Mouse (Mus musculus) c-Kit-positive CD71-negative TER-119-negative erythroid progenitor cells, embryonic 14.5 days (primary cell): ENCODE measurements around the gene Fam196b.

Source experiments
- DNase-seq: peaks from one replicate; pipeline ENCODE4 v3.0.0-alpha.2; 2013; ENCODE audit warnings: low read depth

Fam196b gene

DNA sequence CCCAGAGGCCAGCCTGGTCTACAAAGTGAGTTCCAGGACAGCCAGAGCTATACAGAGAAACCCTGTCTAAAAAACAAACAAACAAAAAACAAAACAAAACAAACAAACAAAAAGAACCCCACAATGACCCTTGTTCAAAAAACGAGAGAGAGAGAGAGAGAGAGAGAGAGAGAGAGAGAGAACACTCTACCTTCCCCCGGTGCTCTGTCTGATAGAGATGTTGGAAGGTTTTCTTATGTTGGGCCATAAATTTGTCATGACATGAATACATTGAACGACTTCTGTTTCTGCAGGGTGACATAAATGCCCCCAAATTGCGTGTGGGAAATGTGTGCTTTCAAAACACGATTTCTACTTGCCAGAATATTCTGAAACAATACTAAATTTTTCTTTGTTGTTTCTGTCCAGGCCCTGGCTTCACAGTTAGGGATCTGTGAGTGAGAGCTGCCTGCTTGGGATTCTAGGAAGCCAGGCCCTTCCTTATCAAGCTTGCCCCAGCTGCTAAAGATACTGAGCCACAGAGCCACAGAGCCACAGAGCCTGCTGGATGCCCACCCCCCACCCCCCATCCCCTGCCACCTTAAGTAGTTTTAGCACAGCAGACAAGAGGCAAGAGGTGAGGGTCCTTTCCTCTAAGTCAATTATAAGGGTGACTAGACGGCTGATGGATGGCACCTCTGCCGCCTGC lies 17.9 kb downstream of the Fam196b start:
- DNase-seq, result no peak

- DNase-seq, result no peak
These were observed 23.3 kb downstream of the Fam196b start for GRCm38 (mm10) chr11:34337907-34338306.

DNA sequence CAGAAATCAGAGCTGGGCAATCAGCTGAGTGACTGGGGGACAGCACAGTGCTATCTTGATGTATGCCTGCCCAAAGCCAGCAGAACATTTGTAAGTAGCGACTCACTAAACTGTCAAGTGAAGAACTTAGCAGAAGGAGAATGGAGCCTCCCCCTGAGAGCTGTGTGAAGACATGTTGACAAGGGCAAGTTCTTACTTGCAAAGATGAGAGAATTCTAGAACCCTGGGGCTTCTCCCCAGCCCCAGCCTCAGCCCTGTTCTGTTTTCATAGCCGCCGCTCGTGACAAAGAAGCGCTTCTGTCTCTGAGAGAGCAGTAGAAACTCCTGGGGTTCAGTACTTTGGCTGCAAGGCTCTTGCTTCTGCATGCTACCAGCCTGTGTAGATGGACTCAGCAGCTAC lies 25.1 kb downstream of the Fam196b start:
- DNase-seq, result no peak

DNA sequence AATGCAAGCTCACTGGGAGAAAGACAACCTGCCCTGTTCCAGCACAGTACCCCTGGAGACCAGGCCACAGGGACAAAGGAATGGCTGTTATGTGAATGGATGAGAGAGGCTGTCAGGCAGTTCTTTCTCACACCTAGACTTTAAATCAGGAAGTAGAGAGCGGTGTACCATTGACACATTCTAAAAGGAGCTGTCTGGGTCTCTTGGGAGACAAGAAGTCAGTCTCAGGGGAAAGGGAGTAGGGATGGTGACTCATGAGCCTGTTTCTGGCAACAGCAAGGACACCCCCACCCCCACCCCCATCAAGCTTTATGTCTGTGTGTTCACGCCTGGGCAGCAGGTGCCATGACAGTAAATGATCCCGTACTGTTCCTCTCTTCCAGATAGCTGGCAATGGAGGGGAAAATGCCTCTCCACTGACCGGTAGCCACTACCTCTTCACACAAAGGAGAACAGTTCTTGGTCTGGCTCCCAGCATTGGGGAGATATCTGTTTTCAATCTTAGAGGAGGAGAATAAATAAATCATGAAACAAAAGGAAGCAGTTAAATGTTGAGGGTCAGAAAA lies 29.2 kb downstream of the Fam196b start:
- no peak for DNase-seq

DNA sequence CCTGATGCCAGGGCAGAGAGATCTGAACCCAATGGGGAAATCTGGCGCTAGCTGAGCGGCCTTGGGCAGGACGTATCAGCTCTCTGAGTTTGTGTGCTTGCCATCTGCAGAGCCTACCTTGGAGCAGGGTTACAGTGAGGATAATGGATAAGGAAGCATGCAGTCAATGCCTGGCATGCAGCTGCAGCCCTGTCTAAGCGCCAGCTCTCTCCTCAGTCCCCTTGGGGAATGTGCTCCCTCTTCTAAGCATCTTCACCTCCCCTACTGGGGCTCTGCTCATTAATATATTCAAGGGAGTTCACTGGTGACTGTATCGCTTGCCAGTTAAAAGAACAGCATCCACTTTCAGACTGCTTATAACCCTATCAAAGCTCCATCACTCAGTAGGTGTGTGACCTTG lies 29.7 kb downstream of the Fam196b start:
- DNase-seq, result no peak

DNA sequence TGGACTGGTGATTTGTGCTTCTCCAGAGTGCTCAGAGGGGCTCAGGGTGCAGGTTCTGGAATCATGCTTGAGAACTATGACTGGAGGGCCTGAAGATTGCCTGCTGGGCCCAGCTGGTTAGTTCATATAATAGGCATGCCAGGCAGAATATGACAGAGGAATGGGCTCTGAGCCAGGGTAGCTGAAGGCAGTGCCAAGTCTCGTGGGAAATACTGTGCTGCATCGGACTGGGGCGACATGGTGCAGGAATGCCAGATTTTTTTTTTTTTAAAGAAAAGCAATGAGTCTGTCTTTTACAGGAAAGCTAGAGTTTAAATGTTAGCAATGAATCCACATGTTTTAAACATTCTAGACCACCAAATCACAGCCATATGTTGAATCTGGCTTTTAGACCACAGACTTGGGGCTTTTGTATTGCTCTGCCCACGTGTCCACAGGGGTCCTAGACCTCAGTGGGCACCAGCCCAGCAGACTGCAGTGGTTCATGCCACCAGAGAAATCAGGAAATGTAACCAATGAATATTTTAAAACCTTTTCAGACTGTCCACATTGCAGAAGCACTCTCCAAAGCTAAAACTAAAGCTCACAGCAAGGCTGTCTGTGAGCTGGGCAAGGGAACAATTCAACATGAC lies 33.8 kb downstream of the Fam196b start:
- no peak for DNase-seq

- DNase-seq, result no peak
These were observed 34.9 kb downstream of the Fam196b start for GRCm38 (mm10) chr11:34349453-34350056.

GRCm38 (mm10) chr11:34355406-34355805 lies 40.8 kb downstream of the Fam196b start:
- DNase-seq, result no peak

GRCm38 (mm10) chr11:34356109-34356508 lies 41.5 kb downstream of the Fam196b start:
- no peak for DNase-seq

- DNase-seq, result no peak
These were observed 57.6 kb downstream of the Fam196b start for GRCm38 (mm10) chr11:34372224-34372623.

- DNase-seq, result no peak
These were observed 60.9 kb downstream of the Fam196b start for GRCm38 (mm10) chr11:34375557-34375956.

DNA sequence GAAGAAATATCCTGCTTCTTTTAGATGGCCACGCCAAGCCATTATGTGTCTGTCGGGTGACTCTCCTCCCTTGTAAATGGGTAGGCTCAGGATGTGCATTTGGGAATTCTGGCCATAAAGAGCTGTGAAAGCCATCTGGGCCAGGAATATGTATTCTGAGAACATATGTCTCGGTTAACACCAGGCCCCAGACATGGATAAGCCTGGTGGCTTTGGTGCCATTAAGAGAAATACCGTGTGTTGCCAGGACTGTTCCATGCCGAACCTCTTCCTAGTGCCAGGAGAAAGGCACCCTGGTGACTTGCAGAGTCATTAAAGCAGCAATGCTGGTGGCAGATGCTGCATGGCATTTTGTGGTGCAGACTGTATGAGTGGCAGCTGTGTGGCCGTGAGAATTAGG lies 63.0 kb downstream of the Fam196b start:
- DNase-seq, result no peak

- no peak for DNase-seq
These were observed 68.9 kb downstream of the Fam196b start for GRCm38 (mm10) chr11:34383501-34383900.

- no peak for DNase-seq
These were observed 69.6 kb downstream of the Fam196b start for GRCm38 (mm10) chr11:34384178-34384577.

DNA sequence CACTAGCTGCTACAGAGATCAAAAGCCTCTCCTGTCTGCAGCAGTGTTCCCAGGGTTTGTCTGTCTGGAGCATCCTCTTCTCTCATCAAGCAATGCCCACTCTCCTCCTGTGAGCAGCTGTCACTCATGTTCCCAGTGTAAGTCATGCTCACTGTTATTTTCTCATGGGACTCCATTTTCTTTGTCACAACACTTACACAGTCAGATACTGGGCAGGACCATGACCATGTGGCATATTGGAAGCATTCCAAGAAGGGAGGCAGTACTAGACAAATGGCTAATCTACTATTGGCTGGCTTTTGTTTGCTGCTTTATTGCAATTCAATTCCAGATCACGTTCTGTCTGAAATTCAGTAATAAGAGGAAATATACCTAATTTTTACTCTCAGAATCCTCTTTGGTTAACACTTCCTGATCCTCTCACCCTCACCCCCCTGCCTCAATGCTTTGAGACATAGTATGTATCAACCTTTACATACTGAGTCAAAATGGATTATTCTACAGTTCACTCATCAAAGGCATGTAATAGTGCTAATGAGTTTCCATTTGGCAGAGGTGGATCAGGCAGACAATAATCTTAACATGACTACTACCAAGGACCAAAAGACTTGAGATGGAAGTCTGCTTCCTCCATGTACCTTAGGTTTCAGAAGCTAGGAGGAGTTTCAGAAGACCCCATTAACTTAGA lies 70.5 kb downstream of the Fam196b start:
- no peak for DNase-seq

DNA sequence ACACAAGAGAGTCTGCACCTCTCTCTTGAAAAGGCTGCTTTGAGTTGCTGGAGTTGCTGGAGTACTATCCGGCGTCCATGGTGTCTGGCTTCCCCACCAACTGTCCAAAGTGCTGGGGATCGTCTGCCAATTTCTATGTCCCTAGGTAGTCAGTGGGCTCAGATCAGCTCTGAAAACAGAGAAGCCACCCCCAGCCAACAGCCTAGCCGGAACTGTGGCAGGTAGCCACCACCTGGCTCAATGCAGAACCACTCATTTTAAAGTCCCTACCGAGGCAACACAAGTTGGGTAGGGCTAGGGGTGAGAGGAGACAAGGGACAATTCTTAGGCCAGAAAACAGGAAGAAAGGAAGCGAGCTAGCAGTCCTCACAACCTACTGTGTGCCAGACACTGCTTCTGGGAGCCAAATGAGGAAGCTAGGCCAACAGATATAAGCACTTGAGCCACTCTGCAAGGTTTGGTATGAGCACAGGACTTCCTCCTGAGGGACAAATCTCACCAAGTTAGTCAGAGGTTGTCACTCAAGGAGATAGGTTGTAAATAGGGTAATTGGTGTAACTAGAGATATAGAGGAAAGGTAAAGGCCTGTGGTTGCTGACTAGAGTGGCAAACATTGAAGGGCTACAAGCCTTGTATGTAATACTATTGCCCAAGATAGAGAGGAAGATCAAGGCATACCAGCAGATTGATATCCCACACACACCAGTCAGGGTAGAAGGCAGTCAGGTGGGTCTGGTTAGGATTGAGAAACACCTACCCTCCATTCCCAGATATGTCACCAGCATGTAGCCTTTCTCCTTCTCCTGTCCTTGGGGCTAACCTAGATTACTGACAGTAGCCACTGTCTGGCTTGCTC lies 74.9 kb downstream of the Fam196b start:
- no peak for DNase-seq

GRCm38 (mm10) chr11:34392105-34392504 lies 77.5 kb downstream of the Fam196b start:
- DNase-seq, result no peak

- DNase-seq, result no peak
These were observed 81.2 kb downstream of the Fam196b start for GRCm38 (mm10) chr11:34395802-34396201.

DNA sequence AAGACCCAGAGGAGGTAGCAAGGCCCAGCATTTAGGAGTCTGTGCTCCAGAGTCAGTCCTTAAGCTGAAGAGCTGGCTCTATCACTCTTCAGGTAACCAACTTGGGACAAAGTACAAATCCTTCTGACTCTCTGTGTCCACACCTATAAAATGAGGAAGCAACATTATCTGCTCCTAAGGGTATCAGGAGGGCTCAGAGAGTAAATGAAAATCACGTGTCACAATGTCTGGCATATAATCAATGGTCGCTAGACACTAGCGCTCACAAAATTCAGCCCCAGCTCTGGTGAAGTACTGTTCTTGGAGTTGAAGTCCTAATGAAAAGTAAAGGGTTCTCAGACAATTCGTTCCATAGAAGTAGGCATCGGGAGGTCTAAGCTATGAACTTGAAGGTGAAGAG lies 83.0 kb downstream of the Fam196b start:
- no peak for DNase-seq

- DNase-seq, result no peak
These were observed 83.9 kb downstream of the Fam196b start for GRCm38 (mm10) chr11:34398555-34398954.

GRCm38 (mm10) chr11:34401343-34401742 lies 86.7 kb downstream of the Fam196b start:
- no peak for DNase-seq

- no peak for DNase-seq
These were observed 90.7 kb downstream of the Fam196b start for GRCm38 (mm10) chr11:34405311-34405710.
